Mouse (Mus musculus) cerebellum, adult 11 months (tissue): ENCODE measurements around the gene Mindy4.
"Not testable (repeated sequence)": the region's sequence is repeated elsewhere in the genome, so short reads cannot be mapped to it uniquely, and the experiment has no call there.

ENCODE experiments used
- DNase-seq: peaks from one replicate; pipeline ENCODE4 v3.0.0; 2022

The Mindy4 gene

GRCm38 (mm10) chr6:55202913-55203910 is at the start of gene Mindy4:
Gene Mindy4 (plus strand): TSS chr6:55203383.
- peak; percentile 83 for DNase-seq

DNA sequence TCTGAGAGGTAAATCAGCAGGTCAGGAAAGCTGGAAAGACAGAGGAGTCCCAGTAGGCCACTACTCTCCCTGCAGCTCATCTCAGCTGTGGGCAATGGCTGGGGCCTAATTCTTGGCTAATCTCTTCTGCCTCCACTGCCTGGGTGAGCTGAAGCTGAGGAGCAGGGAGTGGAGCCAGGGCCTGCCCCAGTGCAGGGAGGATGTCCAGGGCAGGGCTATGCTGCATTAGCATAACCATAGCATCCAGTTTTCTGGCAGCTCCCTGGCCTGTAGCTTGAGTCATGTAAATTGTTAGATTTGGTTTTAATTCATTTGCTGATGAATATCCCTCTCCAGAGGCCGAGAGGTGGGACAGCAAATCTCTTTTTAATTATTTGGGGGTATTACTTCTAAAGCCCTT is 43.9 kb upstream of the Mindy4 start:
- DNase-seq: no peak

- no peak for DNase-seq
These were observed 41.8 kb upstream of the Mindy4 start for GRCm38 (mm10) chr6:55161311-55161761.

- DNase-seq: no peak
These were observed 40.1 kb upstream of the Mindy4 start for GRCm38 (mm10) chr6:55163046-55163584.

GRCm38 (mm10) chr6:55166777-55167463 is 36.3 kb upstream of the Mindy4 start:
- peak; percentile 56 for DNase-seq

DNA sequence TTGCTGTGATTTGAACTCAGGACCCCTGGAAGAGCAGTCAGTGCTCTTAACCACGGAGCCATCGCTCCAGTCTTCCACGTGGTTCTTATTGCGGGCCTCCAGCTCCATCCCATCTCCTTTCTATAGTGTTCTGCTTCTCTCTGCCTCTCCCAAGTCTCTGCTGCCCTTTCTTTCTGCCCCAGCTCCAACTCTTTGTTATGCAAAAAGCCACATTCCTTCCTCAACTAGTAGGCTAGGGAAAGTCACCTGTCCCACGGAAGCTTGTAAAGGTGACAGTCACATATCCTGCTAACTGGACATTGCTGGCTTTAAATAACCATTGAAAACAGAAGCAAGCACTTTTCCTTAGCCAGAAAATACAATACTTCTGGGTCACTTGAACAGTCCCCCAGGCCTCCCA is 33.4 kb upstream of the Mindy4 start:
- DNase-seq: no peak

DNA sequence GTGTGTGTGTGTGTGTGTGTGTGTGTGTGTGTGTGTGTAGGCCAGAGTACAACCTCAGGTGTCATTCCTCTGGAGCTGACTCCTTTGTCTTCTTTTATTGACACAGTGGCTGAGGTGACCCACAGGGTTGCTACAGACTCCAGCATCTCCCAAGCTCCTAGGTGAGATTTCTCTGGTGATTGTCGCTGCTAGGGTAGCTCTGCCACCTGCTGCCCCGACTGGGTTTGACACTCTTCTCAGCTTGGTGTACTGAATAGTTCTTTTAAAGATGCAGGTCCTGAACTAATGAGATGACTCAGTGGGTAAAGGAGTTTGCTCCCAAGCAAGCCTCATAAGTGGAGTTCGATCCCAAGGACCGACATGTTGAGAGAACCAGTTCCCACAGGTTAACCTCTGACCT is 31.5 kb upstream of the Mindy4 start:
- no peak for DNase-seq

DNA sequence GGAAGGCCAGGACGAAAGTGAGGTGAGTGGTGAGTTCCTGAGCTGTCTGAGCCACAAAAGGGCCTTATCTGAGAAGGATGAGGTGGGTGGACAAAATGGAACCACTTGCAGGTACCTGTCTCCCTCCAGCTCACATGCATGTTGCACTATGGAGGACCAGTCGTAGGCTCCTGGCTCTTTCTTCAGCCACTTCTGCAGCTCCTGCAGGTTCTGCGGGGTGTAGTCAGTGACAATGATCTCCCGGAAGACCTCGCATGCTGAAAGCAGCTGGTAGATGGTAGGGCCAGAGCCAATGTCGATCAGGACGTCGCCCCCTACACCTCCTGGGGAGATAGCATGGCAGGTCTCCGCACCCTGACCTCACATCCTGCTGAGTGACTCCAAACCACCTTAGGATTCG is 30.0 kb upstream of the Mindy4 start:
- DNase-seq: no peak

GRCm38 (mm10) chr6:55173941-55174349 is 29.2 kb upstream of the Mindy4 start:
- DNase-seq: no peak

DNA sequence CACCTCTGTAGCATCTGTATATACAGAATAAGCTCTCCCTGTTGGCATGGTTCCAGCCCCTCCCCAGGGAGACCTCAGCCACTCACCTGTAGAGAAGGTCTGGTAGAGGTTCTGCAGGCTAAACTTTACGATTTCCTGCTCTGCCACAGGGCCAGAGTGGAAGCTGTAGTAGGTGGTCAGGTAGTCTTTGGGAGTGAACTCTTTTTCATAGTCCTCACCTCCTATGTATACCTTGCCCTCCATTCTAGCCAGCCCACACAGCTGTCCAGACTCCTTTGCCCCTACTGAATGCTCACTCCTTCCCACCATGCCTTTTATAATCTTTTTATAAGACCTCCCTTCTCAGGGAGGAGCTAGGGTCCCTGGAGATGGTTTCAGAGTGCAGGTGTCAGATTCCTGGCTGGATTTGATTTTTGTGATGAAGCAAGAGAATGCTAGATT is 28.4 kb upstream of the Mindy4 start, which contains the start of gene Inmt:
TSS of gene Inmt (minus strand) at position 303 of the 441 bp plus-strand sequence.
- DNase-seq: no peak

DNA sequence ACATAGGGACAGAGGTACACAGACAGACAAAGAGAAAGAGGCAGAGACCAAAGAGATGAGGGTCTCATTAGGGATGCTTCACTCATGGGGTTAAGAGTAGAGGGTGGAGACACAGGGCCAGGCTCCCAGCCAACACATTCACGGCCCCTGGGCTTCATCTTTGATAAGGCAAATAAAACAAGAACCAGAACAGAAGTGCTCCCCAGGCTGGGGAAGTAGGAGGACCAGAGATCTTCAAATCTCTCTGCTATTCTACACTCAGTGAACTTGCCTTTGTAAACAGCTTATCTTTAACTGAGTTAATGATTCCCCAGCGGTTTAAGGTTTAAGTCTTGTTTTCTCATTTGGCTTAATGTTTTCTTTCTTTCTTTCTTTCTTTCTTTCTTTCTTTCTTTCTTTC is 27.7 kb upstream of the Mindy4 start:
- no peak for DNase-seq

GRCm38 (mm10) chr6:55175892-55176291 is 27.3 kb upstream of the Mindy4 start:
- no peak for DNase-seq

DNA sequence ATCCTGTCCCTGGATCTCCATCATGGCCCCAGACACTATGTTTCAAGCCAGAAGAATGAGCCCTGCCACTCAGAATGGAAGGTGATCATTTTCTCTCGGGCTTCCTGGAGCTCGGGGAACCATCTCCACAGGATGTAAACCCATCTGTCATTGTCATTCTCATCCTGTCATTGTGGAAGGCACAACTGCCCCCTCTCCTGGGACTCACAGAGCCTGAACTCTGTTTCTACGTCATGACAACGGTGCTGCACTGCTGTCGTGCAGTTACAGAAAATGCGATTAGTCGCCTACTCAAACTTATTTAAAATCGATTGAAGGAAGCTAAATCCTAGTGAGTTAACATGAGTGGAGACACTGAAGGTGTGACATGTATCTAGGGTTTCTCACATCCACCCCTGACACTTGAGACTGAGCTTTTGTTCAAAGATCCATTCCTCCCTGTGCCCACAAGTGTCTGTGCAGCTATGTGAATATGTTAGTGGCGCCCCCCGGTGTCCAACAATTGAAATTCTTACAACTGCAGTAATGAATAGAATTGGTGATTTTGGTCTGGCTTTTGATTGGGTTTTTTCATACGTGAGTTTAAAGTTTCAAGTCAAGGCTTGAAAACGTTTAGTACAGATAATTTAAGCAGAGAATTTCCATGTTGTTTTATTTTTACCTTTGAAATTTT is 26.0 kb upstream of the Mindy4 start:
- DNase-seq: no peak

DNA sequence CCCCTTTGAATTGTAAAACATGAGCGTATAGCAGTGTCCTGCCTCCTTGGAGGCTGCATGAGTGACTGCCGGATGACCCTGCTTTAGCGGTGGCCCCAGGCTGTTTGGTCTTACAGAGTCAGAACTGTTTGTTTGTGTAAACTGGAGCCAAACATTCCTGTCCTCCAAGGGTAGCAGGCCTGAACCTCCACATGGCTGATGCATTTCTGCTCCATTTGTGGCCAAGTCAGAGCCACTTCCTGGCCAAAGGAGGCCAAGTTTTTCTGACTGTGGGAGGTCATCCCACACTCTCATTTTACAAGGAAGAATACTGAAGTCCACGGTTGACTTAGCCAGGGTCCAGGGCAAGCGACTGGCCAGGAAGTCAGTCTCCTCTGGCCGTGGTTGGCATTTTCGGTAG is 23.6 kb upstream of the Mindy4 start:
- DNase-seq: no peak

DNA sequence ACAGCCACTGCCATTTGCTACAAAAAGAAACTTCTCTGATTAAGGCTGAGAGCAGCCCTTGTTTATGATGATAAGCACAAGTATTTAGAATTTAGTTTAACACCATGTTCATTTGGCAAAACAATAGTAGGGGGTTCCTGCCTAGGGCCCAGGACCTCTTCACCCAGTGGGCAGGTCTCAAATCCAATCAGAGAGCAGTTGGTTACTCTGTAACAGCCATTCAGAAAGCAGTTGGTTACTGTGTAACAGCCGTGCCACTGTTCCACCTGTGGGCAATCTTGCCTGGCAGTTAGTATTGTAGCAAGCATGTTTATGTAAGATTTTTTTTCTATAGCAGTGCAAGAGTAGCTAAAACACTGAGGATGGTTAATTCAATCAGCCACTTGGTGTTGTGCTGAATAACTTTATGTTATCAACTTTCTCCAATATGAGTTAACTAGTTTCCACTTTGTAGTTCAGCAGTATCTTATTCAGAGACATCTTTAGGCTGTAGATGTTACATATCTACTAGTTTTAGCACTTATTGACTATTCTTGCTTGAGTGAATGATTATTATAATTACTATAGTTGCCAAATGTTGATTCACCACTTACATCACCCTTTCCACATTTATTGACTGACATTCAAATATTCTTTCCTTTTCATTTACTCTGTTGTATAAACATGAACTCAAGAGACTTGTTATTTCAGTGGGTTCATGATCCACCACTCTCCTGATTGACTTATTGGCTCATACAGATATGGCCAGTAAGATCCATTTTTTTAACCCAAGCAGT is 20.3 kb upstream of the Mindy4 start:
- DNase-seq: no peak

GRCm38 (mm10) chr6:55187827-55188226 is 15.4 kb upstream of the Mindy4 start:
- not testable (repeated sequence) for DNase-seq

DNA sequence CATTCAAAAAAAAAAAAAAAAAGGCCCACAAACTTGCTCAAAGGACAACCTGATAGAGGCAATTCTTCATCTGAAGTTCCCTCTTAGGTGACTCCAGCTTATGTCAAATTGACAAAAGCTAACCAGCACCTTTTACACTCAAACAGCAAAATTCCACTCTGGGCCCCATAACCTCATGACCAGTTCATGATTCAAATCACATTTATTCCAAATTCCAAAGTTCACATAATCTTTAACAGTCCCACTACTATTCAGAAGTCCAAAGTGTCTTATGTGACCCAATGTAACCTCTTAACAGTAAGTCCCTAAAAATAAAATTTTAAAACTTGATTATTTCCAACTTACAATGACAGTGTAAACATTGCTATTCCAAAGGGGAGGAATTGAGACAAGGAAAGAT is 13.8 kb upstream of the Mindy4 start:
- no peak for DNase-seq

DNA sequence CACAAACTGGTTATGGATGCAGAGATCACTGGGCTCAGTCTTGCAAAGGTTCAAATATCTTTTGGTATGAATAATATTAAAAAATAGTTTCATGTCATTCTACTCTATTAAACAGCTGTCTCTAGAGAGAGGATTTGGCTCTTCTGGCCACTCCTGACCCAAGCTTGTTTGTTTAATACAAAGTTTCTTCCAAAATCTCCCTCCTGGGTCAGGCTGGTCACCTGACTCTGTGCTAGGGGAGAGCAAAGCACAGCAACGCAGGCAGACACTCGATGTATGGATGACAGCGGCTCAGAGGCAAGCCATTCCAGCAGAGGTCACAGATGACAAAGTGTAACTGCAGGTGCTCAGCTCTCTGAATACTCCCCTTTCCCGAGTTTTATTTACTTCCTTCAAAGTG is 11.6 kb upstream of the Mindy4 start:
- DNase-seq: no peak

DNA sequence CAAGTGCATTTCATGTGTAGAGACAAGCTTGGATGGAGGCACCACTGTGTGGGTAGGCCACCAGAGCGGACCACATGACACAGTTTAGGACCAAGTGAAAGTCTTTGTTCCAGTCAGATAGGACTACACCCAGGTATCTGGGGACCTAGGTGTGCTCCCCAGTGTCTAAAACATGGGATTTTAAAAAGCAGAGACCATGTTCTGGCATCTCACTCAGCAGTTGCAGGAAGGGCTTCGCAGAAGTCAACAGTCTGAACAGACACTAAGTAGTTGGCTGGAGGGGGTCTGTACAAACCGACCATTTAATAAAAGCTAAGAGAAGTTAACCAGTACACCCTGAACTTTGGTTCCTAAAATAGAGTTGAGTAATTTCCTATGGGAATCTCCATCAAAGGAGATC is 10.0 kb upstream of the Mindy4 start:
- no peak for DNase-seq

GRCm38 (mm10) chr6:55199047-55199446 is 4.1 kb upstream of the Mindy4 start:
- no peak for DNase-seq

DNA sequence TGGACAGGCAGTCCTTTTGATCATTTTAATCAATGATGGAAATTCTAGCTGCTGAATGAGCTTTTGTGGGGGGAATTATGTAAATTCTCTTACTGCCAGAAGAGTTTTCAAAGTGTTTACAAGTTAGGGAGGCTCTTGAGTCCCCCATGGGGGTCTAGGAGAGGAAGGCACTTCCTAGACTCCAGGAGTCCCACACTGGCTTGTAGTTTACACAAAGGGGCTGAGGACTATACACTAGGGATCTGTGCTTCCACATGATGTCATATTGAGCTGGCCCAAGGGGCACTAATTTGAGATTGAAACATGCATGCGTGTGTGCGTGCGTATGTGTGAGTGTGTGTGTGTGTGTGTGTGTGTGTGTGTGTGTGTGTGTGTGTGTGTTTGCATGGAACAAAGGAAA is 748 bp downstream of the Mindy4 start:
- no peak for DNase-seq

DNA sequence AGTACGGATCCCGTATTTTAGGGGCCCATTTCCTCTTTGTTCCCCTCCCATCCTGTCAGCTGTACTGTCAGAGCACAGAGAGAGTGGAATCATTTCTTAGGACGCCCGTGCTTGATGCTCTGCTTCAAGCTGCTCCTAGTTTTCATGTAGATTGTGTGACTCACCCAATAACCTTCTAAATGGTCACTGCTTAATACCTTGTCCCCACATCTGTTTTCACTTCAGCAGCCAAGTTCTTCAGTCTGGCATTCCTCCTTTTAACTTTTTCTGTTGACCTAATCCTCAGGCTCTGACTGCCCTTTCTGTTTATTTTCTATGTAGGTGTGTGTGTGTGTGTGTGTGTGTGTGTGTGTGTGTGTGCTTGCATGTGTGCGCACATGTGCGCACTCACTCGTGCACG is 4.6 kb downstream of the Mindy4 start:
- no peak for DNase-seq
